Mouse (Mus musculus): ENCODE measurements around the gene Rsph9. TPM values are rescaled to one million over a fixed set of nuclear protein-coding genes. Genes with fewer than 3 reads are reported as not detected.

Gene Rsph9
- total RNA-seq, 2 experiments from 2014 or later = 1.1 to 1.4 TPM

DNA sequence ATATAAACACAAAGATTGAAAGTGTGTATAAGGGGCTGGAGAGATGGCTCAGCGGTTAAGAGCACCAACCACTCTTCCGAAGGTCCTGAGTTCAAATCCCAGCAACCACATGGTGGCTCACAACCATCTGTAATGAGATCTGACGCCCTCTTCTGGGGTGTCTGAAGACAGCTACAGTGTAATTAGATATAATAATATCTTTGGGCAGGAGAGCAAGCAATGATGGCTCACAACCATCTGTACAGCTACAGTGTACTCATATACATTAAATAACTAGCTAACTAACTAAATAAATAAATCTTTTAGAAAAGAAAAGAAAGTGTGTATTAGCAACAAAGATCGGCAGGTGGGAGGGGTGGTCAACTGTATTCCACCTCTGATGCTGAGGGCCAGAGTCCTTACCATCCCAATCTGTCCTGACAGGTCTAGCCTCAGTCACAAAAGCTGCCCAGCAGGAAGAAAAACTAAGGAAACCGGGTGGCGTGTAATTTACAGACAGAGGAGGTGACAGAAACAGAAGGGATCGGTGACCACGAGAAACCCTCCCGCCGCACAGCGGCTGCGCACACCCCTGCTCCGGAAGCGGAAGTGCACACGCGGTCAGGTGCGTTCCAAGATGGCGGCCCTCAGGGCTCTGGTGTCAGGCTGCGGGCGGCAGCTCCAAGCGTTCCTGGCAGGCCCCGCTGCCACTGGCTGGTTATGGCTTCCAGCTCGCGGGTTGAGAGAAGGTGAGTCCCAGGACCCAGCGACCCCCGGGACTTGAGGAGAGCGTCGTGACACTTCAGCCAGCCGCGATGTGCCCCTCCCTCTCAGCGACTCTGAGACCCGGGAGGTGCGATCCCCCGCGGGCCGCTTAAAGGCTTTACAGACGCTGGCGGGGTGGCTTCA, 33.4 kb downstream of the Rsph9 start, which contains the start of gene Mrps18a:
Mrps18a (plus strand) TSS at position 585 of the 888 bp plus-strand sequence.
- peak; percentile 75 to 86 for DNase-seq (ENCODE audit: low spot score in 2 of 2)

GRCm38 (mm10) chr17:46108286-46108685, 35.7 kb downstream of the Rsph9 start:
- DNase-seq (ENCODE audit: low spot score in 2 of 2) = no peak

DNA sequence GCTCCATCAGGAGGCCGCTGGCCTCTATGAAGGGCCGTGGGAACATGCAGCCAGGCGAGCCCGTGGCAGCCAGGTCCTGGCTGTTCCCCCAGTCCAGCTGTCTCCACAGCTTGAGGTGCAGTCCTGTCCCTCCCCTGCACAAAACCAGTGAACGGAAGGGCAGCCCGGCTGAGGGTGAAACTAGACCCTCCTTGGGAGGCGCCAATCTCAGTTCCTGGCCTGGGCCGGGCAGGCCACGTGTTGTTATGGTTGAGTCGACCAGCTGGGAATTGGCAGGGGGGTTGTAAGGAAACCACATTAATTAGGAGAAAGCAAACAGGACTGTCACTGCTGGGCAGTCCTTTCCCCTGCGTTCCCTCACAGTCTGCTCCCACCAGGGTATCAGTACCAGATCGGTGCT, 39.5 kb downstream of the Rsph9 start:
- DNase-seq (ENCODE audit: low spot score in 2 of 2) = peak in 1 of 2 experiments; percentile 72

- no peak for DNase-seq (ENCODE audit: low spot score in 2 of 2)
Observed at GRCm38 (mm10) chr17:46102608-46103159, 41.3 kb downstream of the Rsph9 start.

- no peak for DNase-seq (ENCODE audit: low spot score in 2 of 2)
Observed at GRCm38 (mm10) chr17:46101906-46102305, 42.1 kb downstream of the Rsph9 start.

- no peak for DNase-seq (ENCODE audit: low spot score in 2 of 2)
Observed at GRCm38 (mm10) chr17:46098525-46098924, 45.5 kb downstream of the Rsph9 start.

- DNase-seq (ENCODE audit: low spot score in 2 of 2) = no peak
Observed at GRCm38 (mm10) chr17:46091899-46092298, 52.1 kb downstream of the Rsph9 start.

DNA sequence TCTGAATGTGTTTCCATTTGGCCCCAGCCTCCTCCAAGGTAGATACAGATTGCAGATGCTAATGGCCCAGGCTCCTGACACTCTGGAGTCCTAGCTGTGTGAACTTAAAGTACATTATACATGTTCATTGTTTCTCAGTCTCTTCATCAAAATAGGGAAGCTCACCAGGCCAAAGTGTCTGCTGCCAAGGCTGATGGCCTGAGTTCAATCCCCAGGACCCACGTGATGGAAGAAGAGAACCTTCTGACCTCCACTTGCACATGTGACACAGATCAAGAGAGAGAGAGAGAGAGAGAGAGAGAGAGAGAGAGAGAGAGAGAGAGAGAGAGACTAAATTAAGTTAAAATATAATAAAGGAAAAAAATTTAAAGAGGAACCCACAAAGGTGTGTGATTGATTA, 52.7 kb downstream of the Rsph9 start:
- no peak for DNase-seq (ENCODE audit: low spot score in 2 of 2)

DNA sequence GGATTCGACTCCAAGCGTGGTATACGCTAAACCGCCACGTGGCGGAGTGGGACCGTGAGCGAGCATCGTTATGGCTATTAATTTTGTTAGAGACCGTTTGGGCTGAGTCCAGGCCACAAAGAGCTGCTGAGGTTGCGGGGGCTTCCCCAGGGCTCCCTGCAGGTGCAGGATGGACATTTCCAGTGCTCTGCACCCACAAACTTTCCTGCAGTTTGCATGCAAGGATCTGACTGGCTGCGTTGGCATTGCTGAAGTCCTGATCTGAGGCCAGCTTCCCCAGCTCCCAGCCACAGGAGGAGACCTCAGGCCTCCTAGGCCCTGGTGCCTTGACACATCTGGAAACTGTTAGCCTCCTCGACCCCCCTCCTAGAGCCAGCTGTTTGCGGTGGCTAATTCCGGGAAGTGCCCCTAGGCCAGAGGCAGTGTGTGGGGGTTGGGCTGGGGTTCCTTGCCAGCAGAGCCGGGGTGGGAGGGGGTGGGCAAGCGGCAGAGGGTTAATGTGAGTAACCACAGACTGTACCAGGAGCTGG, 57.6 kb downstream of the Rsph9 start:
- DNase-seq (ENCODE audit: low spot score in 2 of 2) = peak in 1 of 2 experiments; percentile 59

GRCm38 (mm10) chr17:46084091-46084501, 59.9 kb downstream of the Rsph9 start:
- DNase-seq (ENCODE audit: low spot score in 2 of 2) = peak; percentile 82 to 90

- no peak for DNase-seq (ENCODE audit: low spot score in 2 of 2)
Observed at GRCm38 (mm10) chr17:46083381-46083780, 60.6 kb downstream of the Rsph9 start.

GRCm38 (mm10) chr17:46081657-46082056, 62.4 kb downstream of the Rsph9 start:
- peak; percentile 63 to 65 for DNase-seq (ENCODE audit: low spot score in 2 of 2)

GRCm38 (mm10) chr17:46081042-46081441, 63.0 kb downstream of the Rsph9 start:
- DNase-seq (ENCODE audit: low spot score in 2 of 2) = no peak

DNA sequence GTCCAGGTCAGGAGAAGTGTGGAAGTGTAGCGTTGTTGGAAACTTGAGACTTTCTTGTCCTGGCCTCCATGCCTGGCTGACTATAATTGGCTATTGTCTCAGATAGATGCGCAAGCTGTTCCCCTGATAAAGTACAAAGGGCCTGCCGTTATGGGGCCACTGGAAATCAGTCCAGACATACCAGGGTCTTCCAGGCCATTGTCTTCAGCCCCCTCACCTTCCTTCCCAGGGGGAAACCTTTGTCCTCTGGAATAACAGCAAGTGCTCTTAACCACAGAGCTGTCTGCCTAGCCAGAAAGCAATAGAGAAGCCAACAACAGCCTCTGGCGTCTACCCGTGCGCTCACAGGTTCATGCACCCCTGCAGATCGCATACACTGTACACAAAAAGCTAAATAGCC, 63.6 kb downstream of the Rsph9 start:
- no peak for DNase-seq (ENCODE audit: low spot score in 2 of 2)

- DNase-seq (ENCODE audit: low spot score in 2 of 2) = no peak
Observed at GRCm38 (mm10) chr17:46079037-46079436, 65.0 kb downstream of the Rsph9 start.

DNA sequence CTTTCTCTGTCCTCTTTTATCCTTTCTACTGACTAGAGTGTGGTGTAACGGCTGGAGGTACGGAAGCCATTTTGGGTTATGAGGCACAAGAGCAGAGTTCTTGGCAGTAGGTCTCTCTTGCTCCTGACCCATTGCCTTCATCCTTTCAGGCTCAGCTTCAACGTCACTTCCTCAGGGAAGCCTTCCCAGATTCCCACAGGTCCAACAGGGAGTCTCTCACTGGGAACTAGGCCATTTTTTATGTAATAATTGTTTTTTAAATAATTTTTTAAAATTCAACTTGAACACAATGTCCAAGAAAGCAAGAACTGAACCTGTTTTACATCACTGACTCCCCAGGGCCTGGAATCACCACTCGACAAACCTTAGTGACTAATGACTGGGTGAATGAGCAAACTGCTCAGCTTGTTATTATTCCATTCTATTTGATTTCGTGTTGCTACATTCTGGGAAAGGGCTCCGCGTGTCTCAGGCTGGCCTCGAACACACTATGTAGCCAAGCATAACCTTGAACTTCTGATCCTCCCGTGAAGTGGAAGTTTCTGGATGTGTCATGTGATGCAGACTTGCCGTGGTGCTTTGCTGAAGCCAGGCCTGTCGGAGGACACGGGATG, 66.0 kb downstream of the Rsph9 start:
- no peak for DNase-seq (ENCODE audit: low spot score in 2 of 2)

- no peak for DNase-seq (ENCODE audit: low spot score in 2 of 2)
Observed at GRCm38 (mm10) chr17:46076260-46076551, 67.8 kb downstream of the Rsph9 start.

GRCm38 (mm10) chr17:46075551-46076259, 68.3 kb downstream of the Rsph9 start:
- no peak for DNase-seq (ENCODE audit: low spot score in 2 of 2)

GRCm38 (mm10) chr17:46075116-46075485, 68.9 kb downstream of the Rsph9 start:
- DNase-seq (ENCODE audit: low spot score in 2 of 2) = no peak

GRCm38 (mm10) chr17:46074398-46075115, 69.5 kb downstream of the Rsph9 start:
- no peak for DNase-seq (ENCODE audit: low spot score in 2 of 2)
